Mouse (Mus musculus): ENCODE results near the gene Taldo1.
"Not testable (repeated sequence)": the region's sequence is repeated elsewhere in the genome, so short reads cannot be mapped to it uniquely, and the experiment has no call there.

The Taldo1 gene

GRCm38 (mm10) chr7:141388487-141389109, 3.4 kb upstream of the Taldo1 start:
- no peak for DNase-seq

GRCm38 (mm10) chr7:141390326-141391259, 1.4 kb upstream of the Taldo1 start:
- DNase-seq, result no peak

- no peak for DNase-seq
These were observed 688 bp downstream of the Taldo1 start for GRCm38 (mm10) chr7:141392552-141393222.

- DNase-seq, result no peak
These were observed 2.2 kb downstream of the Taldo1 start for GRCm38 (mm10) chr7:141394158-141394557.

- peak; percentile 57 to 67 for DNase-seq
These were observed 2.8 kb downstream of the Taldo1 start for GRCm38 (mm10) chr7:141394771-141395170.

- DNase-seq, result no peak
These were observed 3.3 kb downstream of the Taldo1 start for GRCm38 (mm10) chr7:141395348-141395747.

GRCm38 (mm10) chr7:141403305-141403704, 11.3 kb downstream of the Taldo1 start:
- peak; percentile 60 to 63 for DNase-seq

GRCm38 (mm10) chr7:141405466-141405865, 13.5 kb downstream of the Taldo1 start:
- DNase-seq, result no peak

GRCm38 (mm10) chr7:141407670-141408069, 15.7 kb downstream of the Taldo1 start:
- DNase-seq, result not testable (repeated sequence)

- peak; percentile 95 to 98 for DNase-seq
These were observed 16.8 kb downstream of the Taldo1 start for GRCm38 (mm10) chr7:141408833-141409232.

GRCm38 (mm10) chr7:141410631-141411030, 18.6 kb downstream of the Taldo1 start:
- DNase-seq, result no peak

GRCm38 (mm10) chr7:141411667-141412066, 19.7 kb downstream of the Taldo1 start:
- DNase-seq, result no peak

GRCm38 (mm10) chr7:141413331-141413730, 21.3 kb downstream of the Taldo1 start:
- peak in 1 of 2 experiments; percentile 27 for DNase-seq

GRCm38 (mm10) chr7:141413809-141414584, 22.0 kb downstream of the Taldo1 start, which contains the start of gene Gatd1:
Gatd1 (minus strand) TSS chr7:141414136.
- peak; percentile 100 for DNase-seq

- DNase-seq, result no peak
These were observed 24.3 kb downstream of the Taldo1 start for GRCm38 (mm10) chr7:141416144-141416841.

- no peak for DNase-seq
These were observed 26.0 kb downstream of the Taldo1 start for GRCm38 (mm10) chr7:141417731-141418681.

- peak in 1 of 2 experiments; percentile 54 for DNase-seq
These were observed 27.0 kb downstream of the Taldo1 start for GRCm38 (mm10) chr7:141418970-141419369.

GRCm38 (mm10) chr7:141420030-141420702, 28.2 kb downstream of the Taldo1 start:
- DNase-seq, result no peak

- no peak for DNase-seq
These were observed 31.8 kb downstream of the Taldo1 start for GRCm38 (mm10) chr7:141423811-141424210.
